Mouse (Mus musculus) bone marrow, adult 2 months (tissue): ENCODE measurements around the gene Mpdu1.

Experiments
- CTCF ChIP-seq: fragments of 200-500 bp; IDR thresholded peaks from 2 replicates; pipeline ENCODE4 v1.5.1; 2011; ENCODE audit warnings: low read length, control low read depth; ENCODE audit not compliant: control insufficient read depth, insufficient read depth
- POLR2A ChIP-seq: fragments of 200-500 bp; IDR thresholded peaks from 2 replicates; pipeline ENCODE4 v1.6.1; 2011; ENCODE audit warnings: low read depth, mild to moderate bottlenecking, control low read depth, low read length, borderline replicate concordance; ENCODE audit not compliant: control insufficient read depth

GRCm38 (mm10) chr11:69707873-69708381 lies 45.5 kb upstream of the Mpdu1 start:
- TF ChIP-seq CTCF: no peak
- TF ChIP-seq POLR2A: no peak
